Mouse (Mus musculus) CD8-positive naive resting alpha-beta T cell, adult 2 months (primary cell): ENCODE data around the gene Cyp39a1.

Experiments
- DNase-seq, 2 experiments: peaks; one replicate each; pipeline ENCODE4 v3.0.0; 2022; ENCODE audit warnings: low read depth in 2 of 2, low spot score in 2 of 2

Gene Cyp39a1

GRCm38 (mm10) chr17:43667290-43667843 is at the start of gene Cyp39a1:
TSS of gene Cyp39a1 (plus strand) at chr17:43667425.
- no peak for DNase-seq

GRCm38 (mm10) chr17:43619156-43619555 is 48.1 kb upstream of the Cyp39a1 start:
- DNase-seq = no peak

GRCm38 (mm10) chr17:43622076-43622475 is 45.1 kb upstream of the Cyp39a1 start:
- no peak for DNase-seq

- no peak for DNase-seq
Observed at GRCm38 (mm10) chr17:43628246-43628645, 39.0 kb upstream of the Cyp39a1 start.

DNA sequence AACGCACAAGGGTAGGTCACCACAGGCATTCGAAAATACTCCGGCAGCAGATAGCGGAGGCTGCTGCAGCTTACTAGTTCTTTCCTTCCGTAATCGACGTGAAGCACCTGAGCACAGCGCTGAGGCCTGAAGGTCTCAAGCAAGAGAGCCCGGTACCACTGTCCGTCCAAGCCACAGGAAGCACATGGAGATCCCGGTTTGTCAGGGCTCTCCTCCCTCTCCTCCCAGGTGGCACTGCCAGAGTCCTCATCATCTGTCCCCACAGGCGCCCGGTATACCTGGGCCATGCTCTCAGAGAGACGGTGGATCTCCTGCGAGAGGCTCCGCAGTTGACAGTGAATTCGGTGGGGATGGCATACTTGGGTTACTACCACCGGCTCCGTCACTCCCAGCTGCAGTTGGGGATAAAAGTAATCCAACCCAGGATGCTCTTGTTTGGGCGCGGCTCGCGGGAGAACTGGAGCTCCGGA is 38.2 kb upstream of the Cyp39a1 start:
- no peak for DNase-seq

DNA sequence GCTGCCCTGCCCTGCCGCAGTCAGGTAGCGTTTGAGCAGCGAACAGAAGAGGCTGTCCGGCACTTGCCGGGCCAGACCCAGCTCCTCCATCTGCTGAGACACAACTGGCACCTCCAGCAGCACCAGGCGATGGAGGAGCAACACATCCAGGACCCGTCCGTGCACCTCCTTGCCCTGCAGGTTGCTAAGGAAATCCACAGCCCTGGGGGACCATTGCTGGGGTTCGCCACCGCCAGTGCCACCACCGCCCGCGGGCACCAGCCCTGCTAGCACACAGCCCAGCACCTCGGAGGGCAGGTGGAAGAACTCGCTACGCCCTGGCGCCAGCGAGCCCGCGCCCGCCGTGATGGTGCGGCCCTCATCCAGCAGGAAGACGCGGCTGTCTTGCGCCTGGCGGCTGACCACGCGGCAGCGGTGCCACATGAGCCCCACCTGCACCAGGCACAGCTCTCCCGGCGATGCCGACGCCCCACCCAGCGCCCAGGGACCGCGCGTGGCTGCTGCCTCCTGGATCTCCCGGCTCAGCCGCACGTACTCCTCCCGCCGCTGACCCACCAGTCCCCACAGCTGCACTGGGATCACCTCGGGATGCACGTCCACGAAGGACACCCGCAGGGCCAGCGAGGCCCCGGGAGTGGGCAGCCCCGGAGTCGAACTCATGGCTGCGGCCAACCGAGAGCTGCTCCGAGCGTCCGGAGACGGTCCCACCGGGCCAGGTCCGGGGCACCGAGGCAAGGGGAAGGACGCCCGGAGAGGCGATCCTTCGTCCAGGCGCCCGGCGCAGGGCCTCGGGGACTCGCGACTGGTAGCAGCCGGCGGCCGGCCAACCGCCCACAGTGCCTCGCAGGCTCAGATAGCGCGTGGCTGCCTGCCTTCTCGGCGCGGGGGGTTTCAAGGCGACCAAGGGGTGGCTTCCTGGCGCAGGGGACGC is 37.5 kb upstream of the Cyp39a1 start, which contains the start of gene Tdrd6:
Gene Tdrd6 (minus strand): TSS at position 804 of the 931 bp plus-strand sequence.
- DNase-seq = no peak

DNA sequence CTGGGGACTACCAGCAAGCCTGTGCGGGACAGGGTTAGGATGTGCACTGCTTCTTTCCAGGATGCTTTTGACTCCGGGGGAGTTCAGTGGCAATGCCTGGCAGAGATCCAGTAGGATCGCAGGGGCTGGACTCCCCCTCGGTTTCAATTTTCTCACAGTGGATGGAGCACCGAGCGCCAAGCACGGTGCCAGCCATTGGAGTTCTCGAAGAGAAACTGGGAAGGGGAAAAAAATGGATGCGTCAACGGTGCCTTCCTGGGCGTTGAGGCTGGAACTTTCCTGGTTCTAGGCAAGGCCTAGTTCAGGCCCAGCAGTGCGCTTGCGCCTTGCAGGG is 36.8 kb upstream of the Cyp39a1 start:
- no peak for DNase-seq

GRCm38 (mm10) chr17:43637146-43637545 is 30.1 kb upstream of the Cyp39a1 start:
- DNase-seq = no peak

DNA sequence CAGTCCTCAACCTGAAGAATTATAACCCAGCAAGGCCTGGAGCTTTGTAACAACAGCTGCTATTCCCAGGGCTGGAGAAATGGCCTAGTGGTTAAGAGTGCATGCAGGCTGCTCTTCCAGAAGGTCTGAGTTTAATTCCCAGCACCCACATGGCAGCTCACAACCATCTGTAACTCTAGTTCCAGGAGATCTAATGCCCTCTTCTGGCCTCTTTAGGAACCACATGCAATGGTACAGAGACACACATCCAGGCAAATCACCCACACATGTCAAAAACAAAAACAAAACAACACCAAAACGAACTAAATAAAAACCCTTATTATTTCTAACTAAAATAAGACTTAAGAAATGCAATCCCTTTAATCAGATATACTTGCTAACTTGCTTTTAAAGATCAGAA is 26.4 kb upstream of the Cyp39a1 start:
- DNase-seq = no peak

DNA sequence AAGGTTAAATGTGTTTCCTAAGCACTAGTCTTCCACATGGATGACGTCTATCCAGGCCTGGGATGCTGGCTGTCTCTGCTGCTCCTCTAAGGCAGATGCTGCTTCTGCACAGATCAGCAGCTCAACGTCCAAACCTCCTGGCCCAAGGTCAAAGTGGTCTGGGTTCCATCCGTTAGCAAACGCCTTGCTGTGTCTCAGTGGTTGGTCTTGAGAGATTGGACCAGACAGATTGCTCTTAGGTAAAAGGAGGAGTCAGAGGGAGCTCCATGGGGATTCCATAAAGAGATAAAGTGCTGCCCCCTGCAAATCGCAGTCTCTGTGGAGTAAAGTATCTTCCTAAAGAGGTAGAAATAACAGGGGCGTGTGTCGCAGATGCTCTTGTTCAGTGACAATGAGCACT is 24.0 kb upstream of the Cyp39a1 start:
- no peak for DNase-seq

GRCm38 (mm10) chr17:43644375-43644774 is 22.9 kb upstream of the Cyp39a1 start:
- no peak for DNase-seq

DNA sequence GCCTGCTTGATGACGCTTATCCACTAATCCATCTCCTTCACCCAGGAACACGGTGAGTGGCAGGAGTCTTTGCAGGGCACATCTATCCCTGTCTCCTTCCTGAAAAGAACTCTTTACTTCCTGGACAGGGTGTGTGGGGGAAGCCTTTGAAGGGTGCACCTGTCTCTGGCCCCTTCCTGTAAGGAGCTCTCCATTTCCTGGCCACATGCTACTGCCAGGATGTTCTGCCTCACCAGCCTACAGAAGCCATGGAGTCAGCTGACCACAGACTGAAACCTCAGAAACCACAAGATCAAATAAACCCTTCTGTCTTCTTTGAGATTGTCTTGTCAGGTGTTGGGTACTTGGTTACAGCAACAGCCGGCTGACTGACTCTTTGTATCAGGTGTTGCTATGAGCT is 22.1 kb upstream of the Cyp39a1 start:
- peak in 1 of 2 experiments; percentile 10 for DNase-seq

DNA sequence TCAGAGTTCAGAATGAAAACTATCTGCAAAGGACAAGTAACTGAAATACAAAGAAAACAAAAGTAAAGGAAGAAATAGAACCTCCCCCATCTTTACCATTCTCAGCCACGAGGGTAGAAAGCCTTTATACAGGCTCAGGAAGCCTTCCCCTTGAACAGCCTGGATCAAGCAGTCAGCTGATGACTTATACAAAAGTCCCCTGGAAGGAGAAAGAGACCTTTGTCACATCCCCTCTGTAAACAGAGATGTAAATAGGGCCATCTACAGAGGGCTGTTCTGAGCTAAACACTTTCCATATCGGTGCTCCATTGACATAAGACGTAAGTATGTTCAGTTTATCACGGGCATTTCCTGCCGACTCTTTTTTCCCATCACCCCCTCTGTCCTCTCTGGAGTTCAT is 20.3 kb upstream of the Cyp39a1 start:
- no peak for DNase-seq

- DNase-seq = peak in 1 of 2 experiments; percentile 18
Observed at GRCm38 (mm10) chr17:43649641-43650436, 17.4 kb upstream of the Cyp39a1 start.

- no peak for DNase-seq
Observed at GRCm38 (mm10) chr17:43651314-43652046, 15.7 kb upstream of the Cyp39a1 start.

DNA sequence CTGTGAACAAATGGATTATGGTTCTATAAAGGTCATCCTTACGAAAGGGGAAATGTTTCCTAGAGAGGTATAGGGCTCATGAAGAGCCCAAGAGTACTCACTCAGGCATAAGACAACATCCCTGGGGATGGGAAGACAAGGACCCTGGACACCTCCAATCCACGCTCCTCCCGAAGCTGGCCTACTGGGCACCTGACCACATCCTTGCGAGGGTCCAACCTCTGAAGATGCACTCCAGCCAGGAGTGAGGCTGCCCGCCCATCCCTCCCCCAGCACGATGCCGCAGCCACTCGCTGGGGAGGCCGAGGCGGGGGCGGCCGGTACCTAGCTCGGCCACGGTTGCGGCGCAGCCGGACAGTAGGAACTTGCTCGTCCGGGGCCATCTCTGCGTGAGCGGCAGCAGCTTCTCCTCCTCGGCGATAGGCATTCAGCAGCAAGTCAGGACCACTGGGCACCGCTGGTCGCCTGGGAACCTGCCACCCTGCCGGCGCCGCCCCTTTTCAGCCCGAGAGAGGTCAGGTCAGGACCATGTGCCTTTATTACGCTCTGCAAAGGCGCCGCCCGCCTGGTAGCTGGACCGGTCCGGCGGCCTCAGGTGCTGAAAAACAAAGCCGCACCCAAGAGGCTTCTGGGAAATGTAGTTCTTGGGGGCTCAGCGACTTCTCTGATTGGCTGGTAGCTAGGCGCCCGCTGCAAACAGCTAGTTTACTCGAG is 492 bp upstream of the Cyp39a1 start, which contains the start of gene Slc25a27:
Gene Slc25a27 (minus strand): TSS at position 639 of the 714 bp plus-strand sequence.
- peak; percentile 68 to 74 for DNase-seq

DNA sequence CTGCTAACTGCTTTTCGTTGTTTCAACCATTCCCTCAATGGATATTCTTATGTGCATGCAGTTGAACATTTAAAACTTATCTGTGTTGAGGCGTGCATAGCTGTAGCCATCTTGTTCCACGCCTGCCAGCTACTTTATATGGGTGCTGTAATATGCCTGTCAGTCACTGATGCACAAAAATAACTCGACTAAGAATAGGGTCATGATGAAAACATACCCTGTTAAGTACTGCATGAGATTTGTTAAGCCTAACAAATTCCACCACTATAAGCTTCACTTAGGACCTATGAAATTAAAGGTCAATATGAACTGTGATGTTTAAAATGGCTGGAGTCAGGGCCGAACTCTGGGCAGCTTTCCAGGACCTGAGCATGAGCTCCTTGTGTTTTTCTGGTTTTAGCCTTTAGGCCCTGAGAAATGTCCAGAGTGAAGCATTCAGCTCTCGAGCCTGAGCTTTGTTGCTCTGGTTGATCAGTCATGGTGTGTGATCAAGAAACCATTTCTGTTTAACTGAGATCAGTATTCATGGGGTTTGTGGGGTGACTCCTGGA is 2.0 kb downstream of the Cyp39a1 start:
- no peak for DNase-seq

GRCm38 (mm10) chr17:43671907-43672306 is 4.7 kb downstream of the Cyp39a1 start:
- DNase-seq = no peak

DNA sequence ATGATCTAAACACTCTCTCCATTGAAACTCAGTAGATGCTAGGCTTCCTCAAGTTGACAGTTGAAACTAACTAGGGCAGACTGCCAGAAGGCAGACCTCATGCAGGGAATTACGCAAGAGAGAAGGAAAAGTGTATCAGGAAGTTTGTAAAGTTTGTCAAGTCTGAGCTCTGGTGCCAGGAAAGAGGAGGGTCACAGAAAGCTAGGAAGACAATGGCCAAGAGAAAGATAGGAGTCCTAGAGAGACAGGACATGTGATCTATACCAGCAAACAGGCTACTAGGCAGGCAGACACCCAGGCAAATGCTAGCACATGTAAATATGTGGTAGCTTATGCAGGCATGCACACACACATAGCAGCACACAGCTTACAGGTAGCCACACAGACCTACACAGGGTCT is 8.0 kb downstream of the Cyp39a1 start:
- no peak for DNase-seq

GRCm38 (mm10) chr17:43676241-43676640 is 9.0 kb downstream of the Cyp39a1 start:
- no peak for DNase-seq
